Mouse (Mus musculus): ENCODE measurements at regions not wholly inside any gene's neighbourhood (a gene's known extent, or its start where the extent isn't known, plus 50 kb on each side); places are given as distances from the start of the nearest gene placed in this dataset.

- TF ChIP-seq CTCF (IDR thresholded peaks at IDR 0.05; ENCODE audit: borderline replicate concordance, insufficient read depth, low read depth, low read length) (no peak), POLR2A (IDR thresholded peaks at IDR 0.05; ENCODE audit: borderline replicate concordance, insufficient read depth, low read length) (no peak)
These were observed 98.0 kb upstream of the Pirt start for GRCm38 (mm10) chr11:66813731-66814130.

All from cerebellum, adult 2 months (tissue).